27 mouse cellular contexts compared by ENCODE assay signal in the genomic region with DNA sequence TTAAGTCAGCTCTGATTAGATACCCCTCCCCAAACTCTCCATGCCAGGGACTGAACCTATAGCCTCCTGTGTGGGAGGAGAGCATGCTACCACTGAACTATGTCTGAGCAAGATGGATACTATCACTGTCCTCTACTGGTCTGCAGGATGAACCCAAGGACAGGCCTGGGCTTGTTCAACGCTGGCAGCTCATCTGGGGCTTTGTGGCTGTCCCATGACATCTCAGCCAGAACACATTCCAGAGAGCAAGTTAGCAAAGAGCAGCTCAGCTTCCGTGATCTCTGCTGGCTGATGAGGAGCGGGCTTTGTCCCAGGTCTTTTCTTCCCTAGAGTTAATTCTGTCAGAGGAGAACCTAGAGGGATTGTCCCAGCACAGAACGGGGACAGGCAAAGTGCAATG. TPM values are rescaled to one million over a fixed set of nuclear protein-coding genes. Genes with fewer than 3 reads are reported as not detected.
DNase-seq lines count a peak whose midpoint lies in the region; ATAC-seq lines count a peak whose summit lies in the region.
"Had no signal": no experiment of that assay in that cellular context is flagged by ENCODE, and none has a peak within 500 bp of the region (broad histone marks: within the 10 kb centered on the region; RNA-seq: fewer than 3 reads in every experiment).

No protein-coding gene starts in this region.

- H3K4me3 ChIP-seq in lung, embryonic 15.5 days, result no peak overlapping the region
- H3K4me3 ChIP-seq: embryonic facial prominence, embryonic 15.5 days; gastrocnemius, adult 2 months had no signal

- 0 out of 2 replicates have a peak overlapping the region, but pooled peaks have one; percentile 5 for H3K27ac ChIP-seq in lung, embryonic 15.5 days
- H3K27ac ChIP-seq: embryonic facial prominence, embryonic 15.5 days; gastrocnemius, adult 2 months; hindbrain, embryonic 14.5 days; liver, embryonic 14.5 days had no signal

- WGBS in lung, embryonic 15.5 days, result 61% methylated on average over 4 of the region's 4 CpGs

- no peaks in the 10 kb centered on the region for H3K27me3 ChIP-seq in lung, embryonic 15.5 days
- H3K27me3 ChIP-seq: embryonic facial prominence, embryonic 15.5 days had no signal

- ATAC-seq in lung, embryonic 15.5 days (ENCODE audit: borderline replicate concordance, extremely low read depth, low FRiP score, low TSS enrichment), result no peak
- ATAC-seq: activated CD4-positive, CD25-positive, alpha-beta regulatory T cell, adult 4 months; CD4-positive, CD25-positive, alpha-beta regulatory T cell, adult 4 months; forebrain, embryonic 14.5 days; intestine, postnatal 0 days; midbrain, embryonic 16.5 days had no signal

- no peak overlapping the region for H3K9ac ChIP-seq in lung, embryonic 15.5 days
- H3K9ac ChIP-seq: embryonic facial prominence, embryonic 15.5 days; hindbrain, embryonic 14.5 days; liver, embryonic 14.5 days had no signal

- H3K4me1 ChIP-seq in lung, embryonic 15.5 days, result peaks cover 36% of the 10 kb centered on the region
- H3K4me1 ChIP-seq: embryonic facial prominence, embryonic 15.5 days had no signal

- DNase-seq in lung, postnatal 36 days, result no peak
- peak; percentile 32 for DNase-seq in testis, postnatal 10 days (ENCODE audit: low spot score)
- no peak for DNase-seq in testis, postnatal 14 days (ENCODE audit: low spot score)
- peak; percentile 74 for DNase-seq in Muller cell, postnatal 12 days (ENCODE audit: inconsistent ontology term)
- DNase-seq in fat pad, adult 2 months (ENCODE audit: extremely low read depth, low read depth, low spot score), result peak; percentile 56
- no peak for DNase-seq in gastrocnemius, postnatal 4 days (ENCODE audit: low spot score in 2 of 2)
- DNase-seq: adrenal gland, adult 2 months; adrenal gland, postnatal 36 days; cerebellum, adult 2 months; cerebellum, postnatal 14 days; gastrocnemius, adult 2 months; kidney, adult 9 months; kidney, postnatal 10 days; layer of hippocampus, adult 9-11 months; liver; lung, postnatal 14 days had no signal

- H3K9me3 ChIP-seq in lung, embryonic 15.5 days, result no peaks in the 10 kb centered on the region
- H3K9me3 ChIP-seq: embryonic facial prominence, embryonic 15.5 days had no signal

- H3K36me3 ChIP-seq in lung, embryonic 15.5 days, result no peaks in the 10 kb centered on the region
- H3K36me3 ChIP-seq: embryonic facial prominence, embryonic 15.5 days had no signal

- H3K4me2 ChIP-seq in lung, embryonic 15.5 days, result no peak overlapping the region
- H3K4me2 ChIP-seq: embryonic facial prominence, embryonic 15.5 days; heart, embryonic 11.5 days; hindbrain, embryonic 14.5 days; midbrain, embryonic 11.5 days had no signal

RNA-seq across cellular contexts. Expression of a gene that starts 55.6 kb away (rescaled TPM):
- 35.1 and 36.6 TPM in 2 replicates for polyA plus RNA-seq in lung, embryonic 15.5 days (2015; fragmentation: Nextera tagmentation; extraction: Ambion mirVana)
- total RNA-seq in gastrocnemius, postnatal 4 days (2021), result 10 to 100 TPM; 14.5 to 18.2 TPM

Comparison
In these comparisons a context has a peak if more than half of its experiments do, and no peak if none do; other contexts are left out.
1. DNase-seq: peak in testis, postnatal 10 days (single experiment), Muller cell, postnatal 12 days (single experiment) and fat pad, adult 2 months (single experiment); none in lung, postnatal 36 days (single experiment), testis, postnatal 14 days (single experiment) and gastrocnemius, postnatal 4 days (0 of 2).